Mouse (Mus musculus) kidney, postnatal 14 days (tissue): ENCODE results near the gene Pank1.

Experiments
- DNase-seq: peaks from one replicate; pipeline ENCODE4 v3.0.0; 2022; ENCODE audit warnings: mixed read lengths

Gene Pank1

GRCm38 (mm10) chr19:34819577-34820170 is 59.6 kb downstream of the Pank1 start:
- peak; percentile 78 for DNase-seq

- DNase-seq = no peak
Observed at GRCm38 (mm10) chr19:34815371-34815770, 63.9 kb downstream of the Pank1 start.

GRCm38 (mm10) chr19:34814696-34815095 is 64.6 kb downstream of the Pank1 start:
- DNase-seq = no peak

- no peak for DNase-seq
Observed at GRCm38 (mm10) chr19:34813961-34814360, 65.3 kb downstream of the Pank1 start.

GRCm38 (mm10) chr19:34813533-34813932 is 65.7 kb downstream of the Pank1 start:
- no peak for DNase-seq

- no peak for DNase-seq
Observed at GRCm38 (mm10) chr19:34812711-34813110, 66.5 kb downstream of the Pank1 start.

- DNase-seq = no peak
Observed at GRCm38 (mm10) chr19:34807173-34807572, 72.1 kb downstream of the Pank1 start.

GRCm38 (mm10) chr19:34805071-34805470 is 74.2 kb downstream of the Pank1 start:
- no peak for DNase-seq

GRCm38 (mm10) chr19:34804531-34804930 is 74.7 kb downstream of the Pank1 start:
- DNase-seq = no peak

- no peak for DNase-seq
Observed at GRCm38 (mm10) chr19:34803396-34803795, 75.9 kb downstream of the Pank1 start.

- DNase-seq = no peak
Observed at GRCm38 (mm10) chr19:34799644-34800267, 79.5 kb downstream of the Pank1 start.

GRCm38 (mm10) chr19:34796396-34796795 is 82.9 kb downstream of the Pank1 start:
- DNase-seq = no peak

GRCm38 (mm10) chr19:34782491-34782890 is 96.8 kb downstream of the Pank1 start:
- no peak for DNase-seq

GRCm38 (mm10) chr19:34778993-34779392 is 100.3 kb downstream of the Pank1 start:
- DNase-seq = no peak

GRCm38 (mm10) chr19:34778098-34778497 is 101.2 kb downstream of the Pank1 start:
- DNase-seq = peak; percentile 37

- DNase-seq = peak; percentile 82
Observed at GRCm38 (mm10) chr19:34772775-34773174, 106.5 kb downstream of the Pank1 start.

GRCm38 (mm10) chr19:34770764-34771163 is 108.5 kb downstream of the Pank1 start:
- DNase-seq = no peak

GRCm38 (mm10) chr19:34758754-34759153 is 120.5 kb downstream of the Pank1 start:
- peak; percentile 82 for DNase-seq
